Mouse (Mus musculus) hindbrain, embryonic 11.5 days (tissue): ENCODE results near the gene Nr1i3. TPM values are rescaled to one million over a fixed set of nuclear protein-coding genes. Genes with fewer than 3 reads are reported as not detected.

Experiments used
- ATAC-seq: fragments of 200-750 bp; cut with Nextera tagmentation; 2 replicates; pipeline ENCODE4 v1.8.0; 2017; ENCODE audit warnings: mild to moderate bottlenecking, moderate TSS enrichment, moderate library complexity; ENCODE audit not compliant: low FRiP score
- DNase-seq: peaks from one replicate; pipeline ENCODE4 v3.0.0-alpha.2; 2015; ENCODE audit warnings: low spot score
- H3K27ac ChIP-seq: fragments of 300-500 bp; sonication (generic); 2 replicates; pipeline ENCODE4 v1.5.1; 2014; ENCODE audit warnings: mild to moderate bottlenecking, low read depth, low read length
- H3K27me3 ChIP-seq: fragments of 300-500 bp; sonication (generic); 2 replicates; pipeline ENCODE4 v1.6.1; 2014; ENCODE audit warnings: mild to moderate bottlenecking, low read length, moderate library complexity, mixed read lengths; ENCODE audit not compliant: control insufficient read depth, insufficient read depth
- H3K36me3 ChIP-seq: fragments of 300-500 bp; sonication (generic); 2 replicates; pipeline ENCODE4 v1.6.1; 2014; ENCODE audit warnings: mild to moderate bottlenecking, low read length, moderate library complexity, mixed read lengths; ENCODE audit not compliant: control insufficient read depth, insufficient read depth
- H3K4me1 ChIP-seq: fragments of 300-500 bp; sonication (generic); replicated peaks from 2 replicates; pipeline ENCODE4 v1.6.1; 2014; ENCODE audit warnings: low read length, mixed read lengths; ENCODE audit not compliant: control insufficient read depth, insufficient read depth
- H3K4me2 ChIP-seq: fragments of 300-500 bp; sonication (generic); replicated peaks from 2 replicates; pipeline ENCODE4 v1.6.1; 2014; ENCODE audit warnings: mild to moderate bottlenecking, low read depth, low read length
- H3K4me3 ChIP-seq: fragments of 300-500 bp; sonication (generic); 2 replicates; pipeline ENCODE4 v1.5.1; 2014; ENCODE audit warnings: low read depth, low read length
- H3K9ac ChIP-seq: fragments of 300-500 bp; sonication (generic); 2 replicates; pipeline ENCODE4 v1.6.1; 2014; ENCODE audit warnings: low read depth, low read length
- H3K9me3 ChIP-seq: fragments of 300-500 bp; sonication (generic); 2 replicates; pipeline ENCODE4 v1.6.1; 2016; ENCODE audit warnings: low read length; ENCODE audit not compliant: control insufficient read depth
- WGBS: fragments of 180-500 bp; shearing (Covaris S2); extraction: QIAGEN DNeasy Blood & Tissue Kit; methylation state at CpG from one replicate; pipeline ENCODE4 v1.1.7; 2014; 5-methylcytosine and 5-hydroxymethylcytosine counted together
- polyA plus RNA-seq: library from polyadenylated mRNA; unstranded; fragments of >200 nt; fragmentation: Nextera tagmentation; extraction: Ambion mirVana; gene quantifications from 2 replicates; pipeline ENCODE4 v1.2.1, GENCODE M21; 2014

Gene Nr1i3
- polyA plus RNA-seq, 1 experiment from 2014 or later, result 0.17 TPM

- ATAC-seq, result no peak
- WGBS, result 80% methylated on average over 3 of the region's 3 CpGs
These were observed 30.7 kb upstream of the Nr1i3 start for GRCm38 (mm10) chr1:171183025-171183424.

DNA sequence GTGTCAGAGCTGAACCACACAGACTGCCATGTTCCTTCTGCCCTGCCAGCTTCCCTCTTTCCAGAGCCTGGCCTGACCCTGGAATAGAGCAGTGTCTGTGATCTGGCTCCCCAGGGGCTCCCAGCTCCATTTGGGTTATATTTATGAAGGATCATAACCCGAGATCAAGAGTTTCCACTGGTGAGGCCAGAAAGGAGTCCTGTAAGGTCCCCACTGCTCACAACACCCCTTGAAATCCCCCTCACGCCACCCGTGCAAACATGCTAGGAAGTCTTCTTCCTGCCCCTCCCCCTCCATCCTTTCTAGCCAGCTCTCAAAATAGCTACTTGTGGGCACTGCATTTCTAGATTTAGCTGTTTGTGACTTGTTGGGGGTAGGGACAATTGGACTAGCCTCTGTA is 30.1 kb upstream of the Nr1i3 start:
- no peak overlapping the region for H3K4me3 ChIP-seq
- no peaks in the 10 kb centered on the region for H3K36me3 ChIP-seq
- no peaks in the 10 kb centered on the region for H3K27me3 ChIP-seq
- H3K4me2 ChIP-seq, result no peak overlapping the region
- DNase-seq (no peak), ATAC-seq (no peak)
- H3K27ac ChIP-seq, result no peak overlapping the region
- H3K9ac ChIP-seq, result no peak overlapping the region
- H3K9me3 ChIP-seq, result no peaks in the 10 kb centered on the region
- WGBS, result 54% methylated on average over 3 of the region's 3 CpGs
- no peaks in the 10 kb centered on the region for H3K4me1 ChIP-seq

More at GRCm38 (mm10) chr1:171183025-171183424, 30.7 kb upstream of the Nr1i3 start:
- Histone ChIP-seq H3K4me3 (no peak overlapping the region), H3K9ac (no peak overlapping the region), H3K4me2 (no peak overlapping the region), H3K36me3 (no peaks in the 10 kb centered on the region), H3K27ac (no peak overlapping the region), H3K9me3 (no peaks in the 10 kb centered on the region), H3K4me1 (no peaks in the 10 kb centered on the region), H3K27me3 (no peaks in the 10 kb centered on the region)
- DNase-seq, result no peak

DNA sequence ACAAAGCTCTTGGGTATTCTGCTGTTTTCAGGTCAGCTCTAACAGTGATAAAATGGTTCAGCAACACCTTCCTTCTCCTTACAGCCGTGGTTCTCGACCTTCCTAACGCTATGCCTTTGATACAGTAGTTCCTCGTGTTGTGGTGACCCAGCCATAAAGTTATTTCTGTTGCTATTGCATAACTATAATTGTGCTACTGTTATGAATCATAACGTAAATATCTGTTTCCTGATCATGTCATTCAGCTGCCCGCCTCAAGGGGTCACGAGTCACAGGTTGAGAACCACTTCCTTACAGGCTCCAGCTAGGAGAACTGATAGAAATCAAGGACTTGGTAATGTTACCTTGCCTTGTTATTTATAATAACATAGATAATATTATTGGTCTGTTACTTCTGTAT is 29.5 kb upstream of the Nr1i3 start:
- Histone ChIP-seq H3K4me3 (no peak overlapping the region), H3K36me3 (no peaks in the 10 kb centered on the region), H3K9me3 (no peaks in the 10 kb centered on the region), H3K9ac (no peak overlapping the region), H3K27ac (no peak overlapping the region), H3K4me1 (no peaks in the 10 kb centered on the region; the same call in 1 of the 2 replicates), H3K27me3 (no peaks in the 10 kb centered on the region), H3K4me2 (no peak overlapping the region)
- DNase-seq (no peak), ATAC-seq (no peak)
- 83% methylated on average over 7 of the region's 7 CpGs for WGBS

DNA sequence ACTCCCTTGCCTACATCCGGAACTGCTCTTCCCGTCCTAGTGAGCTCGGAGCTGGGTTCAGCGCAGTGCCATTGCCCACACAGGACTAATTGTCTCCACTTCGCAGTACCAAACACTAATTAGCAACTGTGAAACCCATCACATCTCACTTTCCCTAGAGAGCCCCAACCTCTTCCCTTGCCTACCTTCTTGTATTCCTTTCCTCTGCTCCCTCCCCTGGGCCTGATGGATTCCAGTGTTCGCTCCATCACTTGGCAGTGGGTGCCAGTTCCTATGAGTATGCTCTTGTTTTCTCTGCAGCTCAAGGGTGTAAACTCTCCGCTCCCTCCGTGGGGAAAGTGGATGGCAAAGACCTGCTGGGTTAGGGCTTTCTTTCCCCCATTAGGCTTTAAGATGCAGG is 28.1 kb upstream of the Nr1i3 start:
- H3K27me3 ChIP-seq, result no peaks in the 10 kb centered on the region
- H3K4me1 ChIP-seq, result no peaks in the 10 kb centered on the region; the same call in 1 of the 2 replicates
- H3K4me2 ChIP-seq, result no peak overlapping the region
- H3K9ac ChIP-seq, result no peak overlapping the region
- H3K36me3 ChIP-seq, result no peaks in the 10 kb centered on the region
- no peak for DNase-seq
- no peaks in the 10 kb centered on the region for H3K9me3 ChIP-seq
- no peak overlapping the region for H3K27ac ChIP-seq
- 71% methylated on average over 8 of the region's 8 CpGs for WGBS
- H3K4me3 ChIP-seq, result no peak overlapping the region
- no peak for ATAC-seq

- H3K4me3 ChIP-seq, result no peak overlapping the region
- no peaks in the 10 kb centered on the region; the same call in 1 of the 2 replicates for H3K4me1 ChIP-seq
- 30% methylated on average over 13 of the region's 13 CpGs for WGBS
- no peaks in the 10 kb centered on the region for H3K36me3 ChIP-seq
- H3K27ac ChIP-seq, result no peak overlapping the region
- no peak overlapping the region for H3K9ac ChIP-seq
- DNase-seq, result peak; percentile 52
- no peak overlapping the region for H3K4me2 ChIP-seq
- ATAC-seq, result peak; percentile 55; the same call in 1 of the 2 replicates
- no peaks in the 10 kb centered on the region for H3K9me3 ChIP-seq
- peaks cover 6% of the 10 kb centered on the region for H3K27me3 ChIP-seq
These were observed 25.7 kb upstream of the Nr1i3 start for GRCm38 (mm10) chr1:171187851-171188700.

DNA sequence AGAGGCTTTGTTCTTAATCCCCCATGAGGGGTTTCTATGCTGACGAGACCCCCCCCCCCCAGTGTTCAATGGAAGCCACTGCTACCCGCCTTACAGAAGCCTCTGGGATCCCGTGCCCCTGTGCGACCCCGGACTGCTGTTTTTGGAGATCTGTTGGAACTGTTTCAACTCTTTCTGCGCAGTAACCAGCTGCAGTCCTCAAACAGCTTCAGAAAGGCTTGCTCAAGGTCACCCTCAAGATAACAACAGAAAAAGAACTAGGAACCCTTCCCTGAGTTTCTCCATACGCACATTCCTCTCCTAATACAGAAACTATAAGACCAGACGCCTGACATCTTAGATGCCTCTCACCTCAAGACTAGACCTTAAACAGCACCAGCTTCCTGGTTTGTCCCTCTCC is 24.7 kb upstream of the Nr1i3 start:
- Histone ChIP-seq H3K4me1 (no peaks in the 10 kb centered on the region; the same call in 1 of the 2 replicates), H3K4me3 (no peak overlapping the region), H3K27ac (no peak overlapping the region), H3K9me3 (no peaks in the 10 kb centered on the region), H3K9ac (no peak overlapping the region), H3K4me2 (no peak overlapping the region), H3K36me3 (no peaks in the 10 kb centered on the region), H3K27me3 (peaks cover 12% of the 10 kb centered on the region)
- WGBS, result 11% methylated on average over 8 of the region's 8 CpGs
- ATAC-seq, result no peak
- DNase-seq, result peak; percentile 31

GRCm38 (mm10) chr1:171189476-171190114 is 24.2 kb upstream of the Nr1i3 start:
- Histone ChIP-seq H3K4me1 (peaks cover 3% of the 10 kb centered on the region; the same call in 1 of the 2 replicates), H3K4me2 (no peak overlapping the region), H3K36me3 (no peaks in the 10 kb centered on the region), H3K9ac (no peak overlapping the region), H3K27ac (no peak overlapping the region), H3K9me3 (no peaks in the 10 kb centered on the region), H3K27me3 (peaks cover 17% of the 10 kb centered on the region), H3K4me3 (no peak overlapping the region)
- WGBS, result 29% methylated on average over 14 of the region's 14 CpGs
- no peak for DNase-seq
- ATAC-seq, result no peak

DNA sequence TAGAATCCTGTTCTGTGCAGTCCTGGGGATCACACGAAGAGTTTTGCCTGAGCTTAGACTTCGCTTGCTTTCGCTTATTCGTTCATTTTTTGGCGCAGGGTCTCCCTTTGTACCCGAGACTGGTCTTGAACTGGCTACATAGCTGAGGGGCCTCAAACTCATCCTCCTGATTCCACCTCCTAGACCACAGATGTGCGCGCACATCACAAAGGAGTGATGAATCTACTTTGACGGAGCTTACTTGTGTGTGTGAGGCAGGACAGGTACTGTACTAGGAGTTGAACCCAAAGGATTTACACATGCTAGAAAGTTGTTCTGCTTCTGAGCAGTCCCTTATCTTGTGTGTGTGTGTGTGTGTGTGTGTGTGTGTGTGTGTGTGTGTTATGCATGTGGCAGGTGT is 22.9 kb upstream of the Nr1i3 start:
- Histone ChIP-seq H3K4me1 (peaks cover 6% of the 10 kb centered on the region; the same call in 1 of the 2 replicates), H3K9ac (no peak overlapping the region), H3K4me3 (no peak overlapping the region), H3K9me3 (no peaks in the 10 kb centered on the region), H3K36me3 (no peaks in the 10 kb centered on the region), H3K27me3 (peaks cover 28% of the 10 kb centered on the region), H3K27ac (no peak overlapping the region), H3K4me2 (no peak overlapping the region)
- DNase-seq, result no peak
- WGBS, result 97% methylated on average over 9 of the region's 9 CpGs
- ATAC-seq, result no peak
